Mouse (Mus musculus) stomach, embryonic 16.5 days (tissue): ENCODE measurements at regions not wholly inside any gene's neighbourhood (a gene's known extent, or its start where the extent isn't known, plus 50 kb on each side); places are given as distances from the start of the nearest gene placed in this dataset.
A peak's percentile ranks its signal among the peaks of the same experiment; 100 is the strongest.
"Not testable (repeated sequence)": the region's sequence is repeated elsewhere in the genome, so short reads cannot be mapped to it uniquely, and the experiment has no call there.

Experiments
- ATAC-seq: fragments of 200-750 bp; cut with Nextera tagmentation; 2 replicates; pipeline ENCODE4 v1.8.0; 2017; ENCODE audit warnings: moderate number of reproducible peaks, moderate TSS enrichment; ENCODE audit not compliant: insufficient read depth, low FRiP score
- H3K27ac ChIP-seq: fragments of 300-500 bp; sonication (generic); 2 replicates; pipeline ENCODE4 v1.5.1; 2014; ENCODE audit warnings: low read length
- H3K27me3 ChIP-seq: fragments of 300-500 bp; sonication (generic); 2 replicates; pipeline ENCODE4 v1.6.1; 2014; ENCODE audit warnings: low read length, control low read depth, mixed read lengths; ENCODE audit not compliant: control insufficient read depth, insufficient read depth
- H3K36me3 ChIP-seq: fragments of 300-500 bp; sonication (generic); 2 replicates; pipeline ENCODE4 v1.6.1; 2014; ENCODE audit warnings: low read length; ENCODE audit not compliant: control insufficient read depth, insufficient read depth
- H3K4me1 ChIP-seq: fragments of 300-500 bp; sonication (generic); 2 replicates; pipeline ENCODE4 v1.6.1; 2014; ENCODE audit warnings: low read length, control low read depth, mixed read lengths; ENCODE audit not compliant: control insufficient read depth, insufficient read depth
- H3K4me2 ChIP-seq: fragments of 300-500 bp; sonication (generic); 2 replicates; pipeline ENCODE4 v1.6.1; 2014; ENCODE audit warnings: low read depth, low read length, mixed read lengths
- H3K4me3 ChIP-seq: fragments of 300-500 bp; sonication (generic); replicated peaks from 2 replicates; pipeline ENCODE4 v1.5.1; 2014; ENCODE audit warnings: mild to moderate bottlenecking, low read length
- H3K9ac ChIP-seq: fragments of 300-500 bp; sonication (generic); 2 replicates; pipeline ENCODE4 v1.6.1; 2014; ENCODE audit warnings: low read length
- H3K9me3 ChIP-seq: fragments of 300-500 bp; sonication (generic); replicated peaks from 2 replicates; pipeline ENCODE4 v1.6.1; 2016; ENCODE audit warnings: low read length, control low read depth; ENCODE audit not compliant: control insufficient read depth
- WGBS: fragments of 180-500 bp; shearing (Covaris S2); extraction: QIAGEN DNeasy Blood & Tissue Kit; methylation state at CpG from one replicate; pipeline ENCODE4 v1.1.7; 2014; 5-methylcytosine and 5-hydroxymethylcytosine counted together

GRCm38 (mm10) chr13:61710823-61711222 is 140.9 kb upstream of the Cts3 start:
- not testable (repeated sequence) for ATAC-seq

DNA sequence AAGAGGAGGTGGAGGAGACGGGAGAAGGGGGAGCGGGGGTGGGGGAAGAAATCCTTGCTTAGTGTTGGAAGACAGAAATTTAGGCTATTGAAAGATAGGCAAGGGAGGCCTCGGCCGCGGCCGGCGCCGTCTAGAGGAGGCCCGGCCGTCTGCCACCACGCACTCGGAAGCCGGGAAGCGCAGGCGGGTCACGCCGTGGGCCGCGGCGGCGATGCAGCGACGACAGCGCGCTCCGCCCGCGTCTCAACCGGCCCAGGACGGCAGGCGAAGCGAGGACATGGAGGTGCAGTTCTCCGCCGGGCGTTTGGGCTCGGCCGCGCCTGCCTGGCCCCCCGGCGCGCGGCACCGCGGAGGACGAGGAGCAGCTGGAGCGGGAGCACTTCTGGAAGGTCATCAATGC is 95.8 kb upstream of the Cts3 start:
- Histone ChIP-seq H3K27ac (no peak overlapping the region), H3K9me3 (no peaks in the 10 kb centered on the region), H3K9ac (no peak overlapping the region), H3K27me3 (no peaks in the 10 kb centered on the region), H3K4me3 (peak overlapping the region; percentile 14; the same call in 1 of the 2 replicates), H3K4me1 (no peaks in the 10 kb centered on the region), H3K36me3 (no peaks in the 10 kb centered on the region), H3K4me2 (peak overlapping the region; percentile 31; the same call in 1 of the 2 replicates)
- ATAC-seq, result no peak
- 12% methylated on average over 45 of the region's 46 CpGs for WGBS

More at GRCm38 (mm10) chr13:61710823-61711222, 140.9 kb upstream of the Cts3 start:
- not testable (repeated sequence) for H3K9ac ChIP-seq, H3K4me2 ChIP-seq, H3K4me3 ChIP-seq, H3K36me3 ChIP-seq, H3K27me3 ChIP-seq, H3K27ac ChIP-seq, H3K9me3 ChIP-seq, H3K4me1 ChIP-seq
- WGBS, result 25% methylated on average over 11 of the region's 11 CpGs
